Mouse (Mus musculus) adrenal gland, postnatal 25 days (tissue): ENCODE measurements around the gene Cd37. TPM values are rescaled to one million over a fixed set of nuclear protein-coding genes. Genes with fewer than 3 reads are reported as not detected.
"Not testable (repeated sequence)": the region's sequence is repeated elsewhere in the genome, so short reads cannot be mapped to it uniquely, and the experiment has no call there.

Experiments
- DNase-seq: peaks from one replicate; pipeline ENCODE4 v3.0.0; 2021; ENCODE audit warnings: mixed read lengths
- long read RNA-seq: library from polyadenylated mRNA; stranded (forward); transcript quantifications from one replicate; pipeline ENCODE4 v2.0.0, GENCODE M21; 2021
- total RNA-seq: library from RNA; stranded (reverse); gene quantifications from 2 replicates; pipeline ENCODE4 v1.2.3, GENCODE M21; 2021

Gene Cd37
- total RNA-seq: 2.7 TPM in 2 replicates
- long read RNA-seq, partial matches to known transcripts: 0 of 2 reads
- long read RNA-seq, other reads (novel, unspliced or antisense): 0 of 2 reads

GRCm38 (mm10) chr7:45238723-45239496 is at the start of gene Cd37:
Gene Cd37, minus strand, starts transcription at chr7:45239115.
- no peak for DNase-seq

- DNase-seq: no peak
These were observed 47.6 kb upstream of the Cd37 start for GRCm38 (mm10) chr7:45286486-45286885.

GRCm38 (mm10) chr7:45277136-45277760 is 38.3 kb upstream of the Cd37 start, which contains the start of gene Slc6a21:
Gene Slc6a21, plus strand, starts transcription at chr7:45277513.
- DNase-seq: peak; percentile 81

GRCm38 (mm10) chr7:45273672-45274071 is 34.8 kb upstream of the Cd37 start:
- no peak for DNase-seq

- DNase-seq: no peak
These were observed 34.0 kb upstream of the Cd37 start for GRCm38 (mm10) chr7:45272786-45273412.

GRCm38 (mm10) chr7:45265518-45265917 is 26.6 kb upstream of the Cd37 start:
- no peak for DNase-seq

- DNase-seq: no peak
These were observed 25.4 kb upstream of the Cd37 start for GRCm38 (mm10) chr7:45264348-45264747.

GRCm38 (mm10) chr7:45263006-45263607 is 24.2 kb upstream of the Cd37 start:
- no peak for DNase-seq

- no peak for DNase-seq
These were observed 23.4 kb upstream of the Cd37 start for GRCm38 (mm10) chr7:45262266-45262665.

- DNase-seq: no peak
These were observed 20.4 kb upstream of the Cd37 start for GRCm38 (mm10) chr7:45259281-45259680.

- no peak for DNase-seq
These were observed 18.3 kb upstream of the Cd37 start for GRCm38 (mm10) chr7:45257063-45257840.

- not testable (repeated sequence) for DNase-seq
These were observed 16.9 kb upstream of the Cd37 start for GRCm38 (mm10) chr7:45255822-45256221.

- no peak for DNase-seq
These were observed 14.9 kb upstream of the Cd37 start for GRCm38 (mm10) chr7:45253806-45254205.

- no peak for DNase-seq
These were observed 8.8 kb upstream of the Cd37 start for GRCm38 (mm10) chr7:45247666-45248065.

GRCm38 (mm10) chr7:45241389-45241749 is 2.5 kb upstream of the Cd37 start:
- DNase-seq: no peak

- DNase-seq: peak; percentile 25
These were observed 1.9 kb upstream of the Cd37 start, which contains the start of gene Slc6a16 for GRCm38 (mm10) chr7:45240633-45241388. Gene Slc6a16, plus strand, starts transcription at chr7:45241085.

- no peak for DNase-seq
These were observed 1.2 kb upstream of the Cd37 start for GRCm38 (mm10) chr7:45240109-45240508.

- DNase-seq: no peak
These were observed 892 bp downstream of the Cd37 start for GRCm38 (mm10) chr7:45237747-45238699.

- no peak for DNase-seq
These were observed 3.2 kb downstream of the Cd37 start for GRCm38 (mm10) chr7:45235656-45236180.
